Mouse (Mus musculus): Measurements from ENCODE around the gene Acap3.

The Acap3 gene

GRCm38 (mm10) chr4:155891551-155892001 lies at the start of gene Acap3, which contains the start of gene Pusl1:
Acap3 (plus strand) TSS chr4:155891822.
Pusl1 (minus strand) TSS chr4:155891781.
- DNase-seq, result peak; percentile 97

DNA sequence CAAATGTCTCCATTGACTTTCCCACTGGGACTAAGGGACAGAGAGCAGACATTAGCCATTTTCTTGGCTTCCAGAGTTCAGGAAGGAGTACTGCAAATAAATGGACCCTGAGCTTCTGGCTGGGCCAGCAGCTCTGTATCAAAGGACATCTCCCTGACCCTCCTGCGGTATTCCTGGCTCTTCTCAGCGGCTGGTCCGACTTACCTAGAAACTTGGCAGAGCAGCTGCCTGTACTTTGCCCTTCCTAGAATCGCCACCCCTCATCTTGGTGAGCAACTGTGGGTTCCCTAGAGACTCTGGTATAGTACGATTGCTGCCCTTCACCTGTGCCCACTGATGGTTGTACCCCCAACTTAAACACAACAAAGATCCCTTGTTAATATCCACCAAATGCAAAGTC lies 48.4 kb upstream of the Acap3 start:
- DNase-seq, result no peak

DNA sequence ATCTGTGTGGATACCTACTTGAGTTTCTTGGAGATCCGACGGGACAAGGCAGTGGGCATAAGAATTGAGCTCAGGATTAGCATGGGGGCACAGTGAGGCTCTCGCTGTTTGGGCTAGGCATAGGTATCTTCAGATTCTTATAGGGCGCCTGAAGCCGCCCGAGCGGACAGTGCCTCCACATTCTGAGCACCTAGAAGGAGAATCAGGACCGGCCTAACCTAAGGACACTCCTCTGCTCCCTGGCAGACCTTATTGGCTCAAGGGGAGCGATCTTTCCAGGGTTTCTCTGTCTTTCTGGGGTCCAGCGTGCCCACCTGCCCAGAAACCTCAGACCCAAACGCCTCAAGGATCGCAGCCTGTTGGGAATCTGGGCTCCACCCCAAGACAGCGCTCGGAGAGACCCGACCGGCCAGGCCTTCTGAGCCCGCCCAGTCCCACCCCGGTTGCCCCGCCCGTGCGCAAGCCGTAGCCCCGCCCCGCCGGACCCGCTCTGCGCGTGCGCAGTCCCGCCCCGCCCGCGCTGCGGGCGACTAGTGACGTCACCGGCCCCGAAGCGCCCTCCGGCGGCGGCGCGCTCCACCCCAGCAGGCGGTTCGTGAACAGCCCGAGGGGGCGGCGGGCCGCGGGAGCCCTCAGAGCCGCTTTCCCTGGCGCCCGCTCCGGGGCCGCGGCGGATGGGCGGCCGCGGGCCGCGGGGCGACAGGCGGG lies 44.6 kb upstream of the Acap3 start, which contains the start of gene Dvl1:
Dvl1 (plus strand) TSS at position 532 of the 708 bp plus-strand sequence.
- peak; percentile 92 for DNase-seq

DNA sequence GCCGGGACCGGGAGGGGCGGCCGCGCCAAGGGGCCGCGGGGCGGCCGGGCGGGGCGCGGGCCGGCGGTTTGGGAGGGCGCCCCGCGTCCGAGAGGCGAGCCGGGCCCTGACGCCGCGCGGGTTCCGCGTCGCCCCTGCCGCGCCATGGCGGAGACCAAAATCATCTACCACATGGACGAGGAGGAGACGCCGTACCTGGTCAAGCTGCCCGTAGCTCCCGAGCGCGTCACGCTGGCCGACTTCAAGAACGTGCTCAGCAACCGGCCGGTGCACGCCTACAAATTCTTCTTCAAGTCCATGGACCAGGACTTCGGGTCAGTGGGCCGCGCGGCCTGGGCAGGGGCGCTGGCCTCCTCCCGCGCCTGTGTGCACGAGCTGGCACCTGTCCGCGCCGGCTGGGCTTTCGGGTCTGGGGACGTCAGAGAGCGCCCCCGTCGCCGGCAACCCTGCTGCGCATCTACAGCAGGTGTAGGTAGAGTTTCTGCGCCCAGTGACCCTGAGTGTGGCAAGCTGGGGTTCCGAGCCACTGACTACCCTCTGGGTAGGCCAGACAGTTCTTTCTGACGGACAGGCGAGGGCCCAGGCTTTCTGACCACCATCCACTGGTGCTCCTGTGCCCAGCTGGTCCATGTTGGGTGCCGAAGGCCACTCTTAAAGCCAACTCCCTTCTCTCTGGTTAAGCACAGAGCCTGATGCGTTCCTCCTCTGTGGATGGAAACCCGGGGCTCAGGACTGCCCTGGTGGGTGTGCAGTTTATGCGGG lies 43.9 kb upstream of the Acap3 start:
- DNase-seq, result peak; percentile 54

DNA sequence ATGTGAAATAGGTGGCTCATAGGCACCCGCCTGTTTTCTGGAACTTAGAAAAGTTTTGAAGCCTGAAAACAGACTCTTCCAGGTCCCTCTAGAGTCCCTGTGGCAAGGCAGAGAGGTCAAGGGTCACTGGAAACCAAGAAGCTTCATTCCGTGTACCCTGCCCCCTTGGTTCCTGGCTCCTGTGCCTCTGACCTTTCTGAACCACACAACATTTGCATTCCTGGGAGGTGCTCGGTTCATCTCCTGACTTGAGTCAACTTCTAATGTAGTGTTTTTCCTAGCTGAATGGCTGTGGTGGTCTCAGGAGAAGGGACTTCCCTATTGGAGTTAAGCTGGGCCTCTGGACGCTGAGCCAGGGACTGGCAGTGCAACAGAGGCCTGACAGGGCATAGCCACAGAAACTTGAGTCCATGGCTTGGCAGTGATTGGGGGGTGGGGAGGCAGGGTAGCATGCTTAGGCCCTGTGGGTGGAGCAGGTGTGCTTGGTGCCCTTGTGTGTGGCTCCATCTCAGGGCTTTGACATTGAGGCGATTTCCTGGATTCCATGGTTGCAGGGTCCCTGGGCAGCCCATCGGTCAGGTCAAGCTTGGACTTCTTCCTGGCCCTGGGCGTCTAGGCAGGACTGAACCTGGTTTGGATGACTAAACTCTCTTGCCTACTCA lies 43.1 kb upstream of the Acap3 start:
- no peak for DNase-seq

DNA sequence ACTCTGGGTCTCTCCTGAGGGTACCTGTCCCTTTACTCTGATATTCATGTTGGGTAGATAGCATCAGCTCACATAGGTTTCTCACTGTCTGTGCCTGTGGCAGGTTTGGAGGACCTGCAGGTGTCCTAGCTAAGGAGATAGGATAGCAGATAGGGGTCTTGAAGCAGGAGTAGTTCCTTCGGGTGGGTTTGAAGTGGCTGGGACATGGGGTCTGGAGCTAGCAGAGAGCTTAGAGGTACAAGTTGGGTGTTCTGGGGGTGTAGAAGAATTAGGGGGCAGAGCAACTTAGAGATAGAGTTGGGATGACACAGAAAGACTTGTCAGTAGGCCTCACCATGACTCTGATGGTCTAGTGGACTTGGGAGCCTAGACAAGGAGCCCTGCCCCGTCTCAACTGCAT lies 42.2 kb upstream of the Acap3 start:
- DNase-seq, result no peak

GRCm38 (mm10) chr4:155849792-155850451 lies 41.7 kb upstream of the Acap3 start:
- no peak for DNase-seq

DNA sequence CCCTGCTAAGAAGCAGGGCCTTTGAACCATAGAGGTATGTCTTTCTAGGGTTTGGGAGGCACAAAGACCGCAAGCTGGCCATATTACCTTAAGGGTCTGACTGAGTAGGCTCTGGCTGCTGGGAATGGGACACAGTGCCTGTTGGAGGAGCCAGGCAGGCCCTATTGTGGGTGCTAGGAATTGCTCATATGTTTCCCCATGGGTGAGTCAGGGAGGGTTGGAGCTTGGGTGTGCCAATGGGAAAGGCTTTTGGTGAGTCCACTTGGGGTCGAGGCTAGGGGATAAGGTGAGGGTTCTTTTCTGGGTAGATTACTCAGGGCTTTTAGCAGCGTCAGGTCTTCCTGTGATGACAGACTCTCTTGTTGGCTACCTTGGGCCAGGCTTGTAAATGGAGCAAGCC lies 40.3 kb upstream of the Acap3 start:
- no peak for DNase-seq

DNA sequence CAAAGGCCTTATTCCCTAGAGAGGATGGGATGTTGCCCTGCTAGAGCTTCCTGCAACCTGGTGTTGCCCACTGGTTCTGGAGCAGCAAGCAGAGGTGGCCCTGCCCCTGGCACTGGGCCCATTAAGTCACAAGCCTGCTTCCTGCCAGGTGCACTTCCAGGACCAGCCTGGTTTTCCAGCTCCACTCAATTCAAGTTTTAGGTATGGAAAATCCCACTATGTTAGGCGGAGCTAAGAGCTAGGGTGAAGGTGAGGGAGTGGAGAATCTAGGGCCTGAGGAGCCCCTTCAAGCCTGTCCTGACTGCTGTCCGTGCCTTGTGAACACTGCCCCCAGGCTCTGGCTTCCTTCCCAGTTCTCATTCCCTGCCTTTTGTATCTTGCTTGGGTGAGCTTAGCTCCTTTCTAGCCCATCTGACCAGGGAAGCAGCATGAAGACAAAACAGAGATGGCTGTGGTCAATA lies 39.6 kb upstream of the Acap3 start:
- DNase-seq, result peak; percentile 25

GRCm38 (mm10) chr4:155853421-155853820 lies 38.2 kb upstream of the Acap3 start:
- DNase-seq, result no peak

- DNase-seq, result no peak
Observed at GRCm38 (mm10) chr4:155854991-155855390, 36.6 kb upstream of the Acap3 start.

DNA sequence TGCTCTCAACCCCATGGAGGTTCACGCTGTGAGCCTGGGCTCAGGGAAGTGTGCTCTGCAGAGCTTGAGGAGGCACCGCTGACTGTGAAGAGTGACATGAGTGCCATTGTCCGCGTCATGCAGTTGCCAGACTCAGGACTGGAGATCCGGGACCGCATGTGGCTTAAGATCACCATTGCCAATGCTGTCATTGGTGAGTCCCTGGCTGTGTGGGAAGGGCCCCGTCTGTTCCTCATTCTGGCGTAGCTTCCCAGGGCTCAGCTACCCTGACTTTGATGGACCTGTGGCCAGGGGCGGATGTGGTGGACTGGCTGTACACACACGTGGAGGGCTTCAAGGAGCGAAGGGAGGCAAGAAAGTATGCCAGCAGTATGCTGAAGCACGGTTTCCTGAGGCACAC lies 35.6 kb upstream of the Acap3 start:
- DNase-seq, result no peak

DNA sequence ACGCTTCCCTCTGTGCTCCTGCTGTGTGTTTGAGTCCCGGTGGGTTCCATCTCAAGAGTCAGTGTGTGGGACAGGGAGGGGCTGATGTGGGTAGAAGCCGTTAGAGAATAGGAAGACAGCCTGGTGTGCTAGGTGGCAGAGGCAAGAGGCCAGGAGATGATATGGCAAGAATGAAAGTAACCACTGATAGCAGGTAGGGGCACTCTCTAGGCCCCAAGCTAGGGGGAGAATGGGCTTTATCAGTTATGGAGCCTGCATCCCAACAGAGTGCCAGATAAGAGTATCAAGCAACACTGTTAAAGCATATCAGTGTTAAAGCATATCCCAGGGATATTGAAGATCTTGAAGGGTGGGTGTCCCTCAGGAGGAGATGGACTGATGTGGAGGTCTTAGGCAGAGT lies 34.7 kb upstream of the Acap3 start:
- no peak for DNase-seq

- peak; percentile 74 for DNase-seq
Observed at GRCm38 (mm10) chr4:155859318-155859717, 32.3 kb upstream of the Acap3 start.

DNA sequence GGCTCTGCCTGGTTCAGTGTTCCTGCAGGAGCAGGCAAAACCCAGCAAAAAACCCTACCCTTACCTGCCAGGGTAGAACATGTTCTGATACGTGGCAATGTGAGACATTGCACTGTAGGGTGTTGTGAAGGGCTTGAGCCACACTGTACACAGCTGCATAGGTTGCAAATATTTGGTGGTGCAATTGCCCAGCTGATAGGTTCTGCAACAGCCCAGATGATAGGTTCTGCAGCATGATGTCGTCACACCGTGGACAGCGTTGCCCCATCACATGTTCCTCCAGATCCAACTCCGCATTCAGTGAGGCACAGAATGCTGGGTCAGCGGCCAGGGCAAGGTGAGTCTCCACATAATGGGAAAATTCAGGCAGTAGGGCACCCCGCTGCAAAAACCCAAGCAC lies 29.8 kb upstream of the Acap3 start:
- no peak for DNase-seq

DNA sequence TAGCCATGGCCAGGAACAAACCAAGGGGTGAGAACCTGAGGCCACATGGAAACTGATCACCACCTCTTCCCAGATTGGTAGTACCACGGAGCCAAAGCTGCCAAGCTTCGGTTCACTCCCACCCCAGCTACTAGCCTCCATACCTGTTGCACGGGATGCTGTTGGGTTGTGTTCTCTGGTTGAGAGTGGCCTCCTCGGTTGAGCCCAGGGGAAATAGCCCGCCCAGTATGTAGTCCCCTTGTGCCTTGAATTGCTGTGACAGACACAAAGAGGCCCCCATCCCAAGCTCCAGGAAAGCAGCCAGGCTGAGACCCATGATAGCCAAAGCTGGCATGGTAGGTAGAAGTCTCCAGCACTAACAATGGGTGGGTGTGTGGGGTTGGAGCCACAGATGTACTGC lies 28.6 kb upstream of the Acap3 start, which contains the start of gene Tas1r3:
Tas1r3 (minus strand) TSS at position 362 of the 400 bp plus-strand sequence.
- no peak for DNase-seq

- peak; percentile 39 for DNase-seq
Observed at GRCm38 (mm10) chr4:155868614-155869298, 22.9 kb upstream of the Acap3 start.

- peak; percentile 99 for DNase-seq
Observed at GRCm38 (mm10) chr4:155869317-155870033, 22.1 kb upstream of the Acap3 start, which contains the start of the genes Cptp and Ints11. Cptp (minus strand) TSS chr4:155869440. Ints11 (plus strand) TSS chr4:155869546.

GRCm38 (mm10) chr4:155871404-155871803 lies 20.2 kb upstream of the Acap3 start:
- no peak for DNase-seq

GRCm38 (mm10) chr4:155883587-155883986 lies 8.0 kb upstream of the Acap3 start:
- DNase-seq, result no peak

DNA sequence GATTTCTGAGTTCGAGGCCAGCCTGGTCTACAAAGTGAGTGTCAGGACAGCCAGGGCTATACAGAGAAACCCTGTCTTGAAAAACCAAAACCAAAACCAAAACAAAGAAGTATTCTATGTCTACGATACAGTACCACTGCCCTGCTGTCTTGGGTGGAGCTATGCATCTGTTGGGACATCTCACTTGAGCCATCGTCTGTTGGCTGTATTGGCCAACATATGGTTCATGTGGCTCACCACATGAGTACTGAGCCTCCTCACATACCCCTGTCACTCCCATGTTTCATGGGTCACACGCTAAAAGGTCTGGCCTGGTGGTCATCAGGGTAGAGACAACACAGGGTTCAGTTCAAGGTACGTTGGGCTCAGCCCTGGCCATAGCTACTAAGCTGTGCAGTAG lies 5.3 kb upstream of the Acap3 start:
- no peak for DNase-seq

Data from lung, postnatal 10 days (tissue).